Mouse (Mus musculus) embryo, embryonic 9.5 days (tissue): ENCODE measurements around the gene Adam23.

Experiments used
- DNase-seq: peaks from one replicate; pipeline ENCODE4 v3.0.0-alpha.2; 2017; ENCODE audit errors: extremely low spot score

Adam23 gene

GRCm38 (mm10) chr1:63445656-63446046 is at the start of gene Adam23:
TSS of gene Adam23 (plus strand) at chr1:63445891.
- peak; percentile 59 for DNase-seq

GRCm38 (mm10) chr1:63401130-63401529 is 44.6 kb upstream of the Adam23 start:
- no peak for DNase-seq

- DNase-seq: peak; percentile 27
Observed at GRCm38 (mm10) chr1:63403601-63404000, 42.1 kb upstream of the Adam23 start.

- no peak for DNase-seq
Observed at GRCm38 (mm10) chr1:63408344-63408743, 37.3 kb upstream of the Adam23 start.

- DNase-seq: no peak
Observed at GRCm38 (mm10) chr1:63418491-63418890, 27.2 kb upstream of the Adam23 start.

GRCm38 (mm10) chr1:63430668-63431067 is 15.0 kb upstream of the Adam23 start:
- DNase-seq: no peak

- no peak for DNase-seq
Observed at GRCm38 (mm10) chr1:63431166-63431565, 14.5 kb upstream of the Adam23 start.

GRCm38 (mm10) chr1:63431842-63432241 is 13.8 kb upstream of the Adam23 start:
- DNase-seq: no peak

GRCm38 (mm10) chr1:63434052-63434451 is 11.6 kb upstream of the Adam23 start:
- no peak for DNase-seq

- no peak for DNase-seq
Observed at GRCm38 (mm10) chr1:63437529-63437928, 8.2 kb upstream of the Adam23 start.

- DNase-seq: no peak
Observed at GRCm38 (mm10) chr1:63442186-63442585, 3.5 kb upstream of the Adam23 start.

- DNase-seq: no peak
Observed at GRCm38 (mm10) chr1:63442616-63443015, 3.1 kb upstream of the Adam23 start.

GRCm38 (mm10) chr1:63445149-63445609 is 512 bp upstream of the Adam23 start:
- no peak for DNase-seq

GRCm38 (mm10) chr1:63446047-63446704 is 485 bp downstream of the Adam23 start:
- DNase-seq: peak; percentile 58

- DNase-seq: no peak
Observed at GRCm38 (mm10) chr1:63446721-63447120, 1.0 kb downstream of the Adam23 start.

GRCm38 (mm10) chr1:63450091-63450490 is 4.4 kb downstream of the Adam23 start:
- DNase-seq: no peak

GRCm38 (mm10) chr1:63453332-63453887 is 7.7 kb downstream of the Adam23 start:
- DNase-seq: no peak

- no peak for DNase-seq
Observed at GRCm38 (mm10) chr1:63457801-63458519, 12.3 kb downstream of the Adam23 start.

- DNase-seq: no peak
Observed at GRCm38 (mm10) chr1:63459151-63459550, 13.5 kb downstream of the Adam23 start.

GRCm38 (mm10) chr1:63459926-63460325 is 14.2 kb downstream of the Adam23 start:
- no peak for DNase-seq

GRCm38 (mm10) chr1:63464441-63464840 is 18.8 kb downstream of the Adam23 start:
- no peak for DNase-seq

- no peak for DNase-seq
Observed at GRCm38 (mm10) chr1:63473272-63473671, 27.6 kb downstream of the Adam23 start.

GRCm38 (mm10) chr1:63473696-63474095 is 28.0 kb downstream of the Adam23 start:
- no peak for DNase-seq
